8 mouse cellular contexts compared by ENCODE assay signal in the genomic region with DNA sequence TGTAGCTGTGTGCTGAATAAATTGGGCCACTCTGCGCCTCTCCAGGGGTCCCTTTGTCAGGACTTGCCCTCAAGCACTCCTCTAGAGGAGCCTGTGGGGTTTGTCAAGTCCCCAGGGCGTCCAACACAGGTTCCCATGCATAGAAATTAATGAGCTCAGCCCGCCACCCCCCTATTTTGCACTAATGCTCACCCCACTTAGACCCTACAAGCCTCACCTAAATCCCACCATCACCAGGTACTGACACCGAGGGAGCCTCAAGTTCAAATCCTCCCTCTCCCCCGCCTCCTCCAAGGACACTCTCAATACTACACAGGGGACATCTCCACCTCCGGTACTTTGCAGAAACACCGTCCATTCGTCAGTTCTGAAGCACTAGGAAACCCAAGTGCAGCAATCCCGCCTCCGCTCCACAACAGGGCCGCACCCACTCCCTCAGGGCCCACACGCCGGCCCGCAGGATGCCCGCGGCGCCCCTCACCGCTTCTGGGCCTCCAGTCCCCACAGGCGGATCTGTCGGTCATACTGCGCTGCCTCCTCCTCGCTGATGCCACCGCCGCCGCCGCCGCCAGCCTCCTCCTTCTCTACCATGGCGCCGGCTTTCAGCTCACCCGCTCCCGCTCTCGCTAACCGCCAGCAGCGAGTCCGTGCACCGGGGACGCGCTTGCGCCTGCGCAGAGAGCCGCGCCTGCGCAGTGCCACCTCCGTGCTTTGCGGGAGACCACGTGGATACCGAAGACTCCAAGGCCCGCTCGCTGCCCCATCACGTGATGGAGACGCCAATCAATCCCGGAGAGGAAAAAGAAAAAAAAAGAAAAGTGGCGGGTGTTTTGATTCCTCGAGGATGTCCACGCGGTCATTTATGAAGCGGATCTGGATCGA. TPM values are rescaled to one million over a fixed set of nuclear protein-coding genes. Genes with fewer than 3 reads are reported as not detected.
A peak's percentile ranks its signal among the peaks of the same experiment; 100 is the strongest.
DNase-seq lines count a peak whose midpoint lies in the region; ATAC-seq lines count a peak whose summit lies in the region.

A gene (minus strand): TSS at position 647 of the 882 bp plus-strand sequence.

- H3K4me3 ChIP-seq in megakaryocyte, embryonic 14.5 days (replicated peaks), result peak within 1 kb of the TSS; percentile 93

- no peaks in the 10 kb centered on the region for H3K27me3 ChIP-seq in megakaryocyte, embryonic 14.5 days (replicated peaks)

- H3K9me3 ChIP-seq in megakaryocyte, embryonic 14.5 days, result no peaks in the 10 kb centered on the region

- ATAC-seq in common myeloid progenitor, adult 5-6 weeks (replicated peaks; ENCODE audit: low read depth, poor library complexity, severe bottlenecking), result peak; percentile 93

- H3K4me1 ChIP-seq in megakaryocyte, embryonic 14.5 days, result peaks cover 47% of the 10 kb centered on the region

- H3K36me3 ChIP-seq in megakaryocyte, embryonic 14.5 days (replicated peaks; ENCODE audit: low read length), result peaks cover 25% of the 10 kb centered on the region

- peak; percentile 98 for DNase-seq in ZHBTc4 (ENCODE audit: low read depth, low spot score)
- peak; percentile 90 to 95 for DNase-seq in gastrocnemius, adult 8-10 months (ENCODE audit: low spot score in 2 of 2)
- DNase-seq in hindlimb bud, embryonic 11.5 days (ENCODE audit: extremely low spot score, low read depth, low spot score), result peak; percentile 87
- DNase-seq in left cerebral cortex, adult 8-10 months (ENCODE audit: low spot score in 2 of 2), result peak; percentile 87 to 95
- DNase-seq in right cerebral cortex, postnatal 10 days (ENCODE audit: low spot score in 2 of 2), result peak; percentile 98
- peak; percentile 92 for DNase-seq in urinary bladder, postnatal 25 days (ENCODE audit: low spot score)

RNA-seq across cellular contexts. Expression of the gene that starts here (rescaled TPM):
- total RNA-seq in common myeloid progenitor, adult 5-6 weeks (2017), result 424 and 443 TPM in 2 replicates
- total RNA-seq in gastrocnemius, adult 8-10 months (2022), result 10 to 100 TPM; 25.0 to 30.6 (median 26.9) TPM
- 100 to 1,000 TPM in 3 of 4 experiments, 10 to 100 TPM in 1; 92.2 to 108 (median 105) TPM for total RNA-seq in left cerebral cortex, adult 8-10 months (2022)
- polyA plus RNA-seq in megakaryocyte, embryonic 14.5 days (2012; ENCODE audit: insufficient read depth, low replicate concordance), result 4.3 and 20.1 TPM in 2 replicates

Comparison
In these comparisons a context has a peak if more than half of its experiments do, and no peak if none do; other contexts are left out.
1. Peak in every context shown above with its lines: DNase-seq, ATAC-seq and H3K4me3 ChIP-seq.